Mouse (Mus musculus): Measurements from ENCODE around the gene 2310046K23Rik.
"Not testable (repeated sequence)": the region's sequence is repeated elsewhere in the genome, so short reads cannot be mapped to it uniquely, and the experiment has no call there.

2310046K23Rik gene

DNA sequence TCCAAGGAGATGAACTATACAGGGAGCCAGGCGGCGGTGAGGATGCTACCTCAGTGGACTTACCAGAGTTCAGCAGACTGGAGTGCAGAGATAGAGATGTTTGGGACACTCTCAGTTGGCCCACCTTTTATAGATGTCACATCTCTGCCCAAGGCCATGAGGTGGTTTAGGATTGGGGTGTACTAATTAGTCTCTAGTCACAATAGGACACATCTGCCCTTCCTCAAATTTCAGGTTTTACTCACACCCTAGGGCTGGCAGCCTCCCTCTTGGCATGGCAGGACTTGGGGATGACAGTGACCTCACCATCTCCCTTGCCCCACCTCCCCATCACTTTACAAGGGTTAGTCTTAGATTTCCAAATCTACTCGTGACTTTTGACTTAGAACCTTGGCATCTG, at the start of gene 2310046K23Rik:
TSS of gene 2310046K23Rik (minus strand) at position 101 of the 400 bp plus-strand sequence.
- DNase-seq (ENCODE audit: low read depth), result no peak

DNA sequence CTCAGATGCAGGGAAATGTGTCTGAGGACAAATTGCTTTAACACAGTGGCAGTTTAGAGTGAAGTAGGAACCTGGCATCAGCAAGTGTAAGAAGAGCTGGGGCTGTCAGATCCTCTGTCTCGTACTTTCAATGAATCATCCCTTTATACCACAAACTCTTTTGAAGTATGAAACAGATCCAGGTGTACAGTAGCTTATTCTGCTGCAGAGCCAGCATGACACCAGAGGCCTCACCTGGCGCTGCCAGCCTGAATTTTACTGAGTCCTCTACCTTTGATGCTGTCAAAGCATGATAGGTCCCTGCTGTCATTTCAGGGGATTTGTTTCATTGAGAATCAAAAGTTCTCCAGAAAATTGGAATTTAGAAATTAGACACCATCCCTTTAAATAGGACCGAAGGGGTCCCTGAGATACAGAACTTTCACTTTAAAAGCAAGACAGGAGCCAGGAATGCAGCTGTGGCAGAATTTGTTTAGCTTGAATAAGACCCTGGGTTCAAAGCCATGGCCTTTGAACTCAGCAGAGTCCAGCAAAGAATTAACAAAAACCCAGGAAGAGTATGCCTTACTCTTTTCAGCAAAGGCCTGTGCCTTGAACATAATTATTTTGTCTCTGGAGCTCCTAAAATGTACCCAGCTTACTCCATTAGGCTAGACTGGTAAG, 49.0 kb upstream of the 2310046K23Rik start:
- no peak for DNase-seq (ENCODE audit: low read depth)

DNA sequence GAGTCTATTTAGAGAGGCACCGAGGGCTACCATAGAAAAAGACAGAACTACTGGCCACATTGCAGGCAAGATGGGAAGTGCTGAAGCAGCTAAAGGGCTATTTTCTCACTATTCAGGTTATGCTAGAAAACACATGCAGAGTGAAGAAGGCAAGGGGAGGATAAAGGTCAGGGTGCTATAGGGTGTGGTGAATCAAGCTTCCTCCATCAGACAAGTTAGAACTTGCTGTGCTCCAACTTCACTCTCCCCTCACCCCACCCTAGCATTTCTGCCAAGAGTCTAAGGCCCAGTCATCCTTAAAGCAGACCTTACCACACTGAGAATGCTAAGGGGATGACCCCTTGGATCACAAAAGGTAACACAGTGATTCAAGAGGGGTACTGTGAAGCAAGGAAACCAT, 45.2 kb upstream of the 2310046K23Rik start:
- no peak for DNase-seq (ENCODE audit: low read depth)

DNA sequence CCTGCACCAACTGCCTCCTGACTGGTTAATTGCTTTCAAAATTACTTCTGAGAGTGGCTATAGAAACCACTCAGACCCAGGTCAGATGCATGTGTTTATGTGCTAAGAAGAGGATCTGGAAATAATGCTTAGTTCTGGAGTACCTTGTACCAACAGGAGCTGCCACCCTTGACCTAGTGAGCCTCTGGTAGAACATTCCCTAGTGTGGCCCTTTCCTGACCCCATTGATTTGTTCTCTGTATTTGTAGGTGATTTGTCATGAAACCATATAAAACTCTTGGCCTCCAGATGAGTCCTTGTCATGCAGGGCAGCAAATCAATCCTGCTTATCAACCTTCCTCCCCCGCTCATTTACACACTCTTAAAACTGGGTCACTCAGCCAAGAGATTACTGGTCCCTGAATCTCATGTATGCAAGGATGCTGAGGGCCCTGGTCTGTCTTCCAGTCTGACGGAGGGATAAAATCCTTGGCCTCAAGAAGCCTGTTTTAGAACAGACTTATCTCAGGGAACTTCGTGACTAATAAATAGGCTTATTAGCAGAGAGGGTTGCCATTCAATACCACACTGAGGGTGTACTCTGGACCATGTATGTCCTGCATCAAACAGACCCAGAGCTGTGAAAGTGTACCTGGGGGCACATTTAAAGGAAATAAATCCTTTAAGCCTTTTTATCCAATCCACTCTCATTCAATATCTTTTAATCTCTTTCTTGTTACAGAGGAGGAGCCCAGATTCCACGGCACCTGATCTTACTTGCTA, 44.5 kb upstream of the 2310046K23Rik start:
- no peak for DNase-seq (ENCODE audit: low read depth)

DNA sequence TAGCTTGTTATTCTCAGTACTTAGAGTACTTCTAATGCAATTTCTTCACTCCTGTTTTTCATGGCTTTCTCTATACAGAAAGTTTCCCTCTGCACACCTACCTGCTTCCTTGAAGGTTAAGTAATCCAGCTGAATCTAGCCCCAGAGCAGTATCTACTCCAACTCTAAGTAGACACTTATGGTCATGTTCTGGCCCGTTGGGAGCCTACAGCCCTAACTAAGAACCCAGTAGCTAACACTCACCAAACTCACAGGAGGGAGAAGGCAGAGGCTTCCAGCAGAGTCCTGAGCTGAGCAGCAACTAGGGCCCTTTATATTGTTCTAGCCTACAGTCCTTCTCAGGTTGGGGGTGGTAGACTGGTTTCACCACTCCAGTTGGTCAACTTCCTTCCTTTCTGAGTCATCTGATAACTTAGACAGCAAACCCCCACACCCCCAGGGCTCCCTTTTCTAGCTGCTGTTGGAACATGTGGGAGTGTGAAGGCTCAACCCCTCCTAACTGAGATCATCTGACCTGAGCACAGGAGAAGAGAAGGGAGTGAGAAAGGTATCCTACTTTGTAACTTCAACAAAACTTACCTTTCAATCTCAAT, 39.2 kb upstream of the 2310046K23Rik start, which contains the start of gene Ivl:
TSS of gene Ivl (minus strand) at position 287 of the 593 bp plus-strand sequence.
- DNase-seq (ENCODE audit: low read depth), result no peak

DNA sequence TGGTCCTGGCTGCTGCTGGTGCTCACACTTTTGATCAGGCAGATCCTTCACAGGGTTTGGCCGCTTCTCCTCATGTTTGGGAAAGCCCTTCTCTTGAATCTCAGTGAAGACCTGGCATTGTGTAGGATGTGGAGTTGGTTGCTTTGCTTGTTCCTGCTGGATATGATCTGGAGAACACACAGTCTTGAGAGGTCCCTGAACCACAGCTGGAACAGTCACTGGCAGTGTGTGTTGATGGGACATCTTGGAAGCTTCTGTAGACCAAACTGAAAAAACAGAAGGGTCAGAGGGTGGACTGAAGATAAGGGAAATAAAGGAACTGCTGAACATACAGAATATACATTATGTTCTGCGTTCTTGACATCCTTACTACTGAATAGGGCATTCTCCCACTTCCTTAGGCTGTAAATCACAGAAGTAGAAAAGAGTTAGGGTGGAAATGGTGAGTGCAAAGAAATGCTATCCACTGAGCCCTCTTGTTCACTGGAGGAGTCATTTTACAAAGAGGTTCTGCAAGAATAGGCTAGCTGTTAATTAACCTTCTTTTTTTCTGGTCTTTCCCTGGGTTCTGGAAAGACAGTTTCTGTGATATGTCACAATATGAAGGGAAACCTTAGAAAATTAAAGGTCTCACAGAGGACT, 38.3 kb upstream of the 2310046K23Rik start:
- DNase-seq (ENCODE audit: low read depth), result no peak

DNA sequence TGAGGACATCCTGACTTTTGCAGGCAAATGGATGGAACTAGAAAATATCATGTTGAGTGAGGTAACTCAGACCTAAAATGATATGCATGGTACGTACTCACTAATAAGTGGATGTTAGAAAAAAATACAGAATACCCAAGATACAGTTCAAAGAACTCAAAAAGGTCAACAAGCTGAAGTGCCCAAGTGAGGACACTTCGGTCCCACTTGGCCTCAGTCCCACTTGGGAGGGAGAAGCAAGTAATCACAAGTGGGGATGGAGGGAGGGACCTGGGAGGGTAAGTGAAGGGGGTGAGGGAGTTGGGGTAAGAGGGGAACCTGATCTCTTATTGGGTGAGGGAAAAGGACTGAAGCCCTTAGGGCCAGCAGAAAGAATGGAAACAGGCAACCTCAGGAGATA, 34.4 kb upstream of the 2310046K23Rik start:
- DNase-seq (ENCODE audit: low read depth), result no peak

DNA sequence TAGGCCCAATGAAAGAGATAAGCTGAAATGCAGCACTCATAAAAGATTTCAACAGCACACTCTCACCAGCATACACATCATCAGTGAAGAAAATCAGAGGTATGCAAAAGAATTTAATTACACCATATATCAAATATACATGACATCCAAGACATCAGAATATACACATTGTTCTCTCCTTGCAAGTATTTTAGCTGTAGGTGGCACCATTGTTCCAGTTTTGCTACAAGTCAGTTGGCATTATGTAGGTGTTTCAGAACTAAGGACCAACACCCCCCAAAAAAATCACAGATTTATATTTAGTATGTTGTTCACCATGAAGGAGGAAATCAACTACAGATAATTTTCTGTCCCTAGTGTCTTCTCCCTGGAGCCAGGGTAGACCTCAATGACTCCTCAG, 31.1 kb upstream of the 2310046K23Rik start:
- DNase-seq (ENCODE audit: low read depth), result no peak

DNA sequence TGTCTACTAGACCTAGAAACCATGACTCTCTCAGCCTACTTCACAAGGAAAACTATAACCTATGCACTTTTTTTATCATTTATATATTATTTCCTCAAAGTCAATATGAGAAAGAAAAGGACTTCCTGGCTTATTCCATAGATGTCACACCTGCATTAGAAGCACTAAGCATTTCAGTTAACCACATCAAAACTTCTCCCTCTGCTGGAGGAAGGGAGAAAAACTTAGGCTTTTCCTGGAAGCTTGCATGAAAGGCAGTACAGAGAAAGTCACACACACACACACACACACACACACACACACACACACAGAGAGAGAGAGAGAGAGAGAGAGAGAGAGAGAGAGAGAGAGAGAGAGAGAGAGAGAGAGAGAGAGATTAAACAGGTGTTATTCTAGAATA, 22.0 kb downstream of the 2310046K23Rik start:
- DNase-seq (ENCODE audit: low read depth), result peak; percentile 2

DNA sequence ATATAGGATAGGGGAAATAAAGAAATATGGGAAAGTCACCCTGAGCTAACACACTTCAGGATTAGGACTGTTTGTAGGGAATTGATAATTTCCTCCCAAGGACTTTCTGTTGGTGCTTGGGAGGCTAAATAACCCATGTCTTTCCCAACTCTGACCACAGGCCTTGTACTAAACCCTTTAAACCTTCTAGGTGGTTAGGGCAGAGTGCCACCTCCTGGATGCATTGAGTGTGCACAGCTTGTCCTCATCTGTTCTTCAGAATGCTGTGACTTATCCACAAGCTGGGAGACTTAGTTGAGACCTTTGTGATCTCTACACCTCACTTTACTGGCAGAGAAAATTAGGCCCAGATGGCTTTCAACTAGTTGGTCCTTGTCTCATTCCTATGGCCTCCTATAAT, 23.5 kb downstream of the 2310046K23Rik start:
- peak; percentile 14 for DNase-seq (ENCODE audit: low read depth)

DNA sequence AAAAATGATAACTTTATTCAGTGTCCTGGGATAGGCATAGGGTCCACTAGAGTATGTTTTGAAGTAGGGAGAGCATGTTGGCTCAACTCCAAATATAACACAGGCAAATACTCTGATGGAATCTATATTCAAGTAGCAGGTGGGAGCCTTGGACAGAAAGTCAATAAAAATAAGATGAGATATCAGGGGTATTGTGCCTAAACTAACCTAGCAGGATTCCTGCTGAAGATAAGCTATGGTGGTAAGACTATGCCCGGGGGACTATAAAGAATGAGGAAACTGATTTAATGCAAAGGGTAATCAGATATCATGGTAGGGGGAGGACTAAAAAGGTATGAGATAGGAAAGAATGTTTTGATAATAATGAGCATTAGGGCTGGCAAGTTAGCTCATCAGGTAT, 26.1 kb downstream of the 2310046K23Rik start:
- DNase-seq (ENCODE audit: low read depth), result no peak

DNA sequence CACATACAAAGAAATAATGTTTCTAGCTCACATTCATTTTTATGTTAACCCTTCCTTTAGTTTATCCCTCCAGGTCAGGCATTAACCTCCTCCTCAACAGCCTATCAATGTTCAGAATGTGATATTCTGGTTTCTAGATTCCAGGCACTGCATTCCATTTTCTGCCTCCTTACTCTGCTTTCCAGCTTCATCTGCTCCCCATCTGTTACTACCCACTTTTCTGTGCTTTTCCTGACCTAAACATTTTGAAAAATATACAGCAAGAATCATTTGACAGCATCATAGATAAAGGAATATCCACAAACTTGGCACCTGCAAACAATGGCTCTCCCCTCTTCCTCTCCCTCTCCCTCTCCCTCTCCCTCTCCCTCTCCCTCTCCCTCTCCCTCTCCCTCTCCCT, 30.8 kb downstream of the 2310046K23Rik start:
- DNase-seq (ENCODE audit: low read depth), result no peak

DNA sequence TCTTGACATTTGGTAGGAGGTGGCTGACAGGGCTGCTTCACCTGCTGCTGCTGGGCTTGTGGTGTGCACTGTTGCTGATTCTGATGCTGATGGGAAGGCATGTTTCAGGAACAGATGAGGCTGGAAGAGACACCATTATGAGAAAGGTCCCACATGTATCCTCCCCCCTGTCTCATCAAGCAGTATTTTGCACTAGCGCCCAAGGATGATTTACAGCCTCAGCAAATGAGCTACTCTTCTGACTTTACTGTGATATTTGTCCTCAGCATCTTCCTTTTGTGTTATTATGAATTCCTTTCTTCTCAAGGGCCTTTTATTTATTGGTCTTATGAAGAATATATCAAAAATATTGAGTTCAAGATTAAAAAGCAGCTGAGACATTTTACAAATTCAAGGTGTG, 33.9 kb downstream of the 2310046K23Rik start, which contains the start of gene Sprr4:
TSS of gene Sprr4 (minus strand) at position 101 of the 400 bp plus-strand sequence.
- DNase-seq (ENCODE audit: low read depth), result no peak

DNA sequence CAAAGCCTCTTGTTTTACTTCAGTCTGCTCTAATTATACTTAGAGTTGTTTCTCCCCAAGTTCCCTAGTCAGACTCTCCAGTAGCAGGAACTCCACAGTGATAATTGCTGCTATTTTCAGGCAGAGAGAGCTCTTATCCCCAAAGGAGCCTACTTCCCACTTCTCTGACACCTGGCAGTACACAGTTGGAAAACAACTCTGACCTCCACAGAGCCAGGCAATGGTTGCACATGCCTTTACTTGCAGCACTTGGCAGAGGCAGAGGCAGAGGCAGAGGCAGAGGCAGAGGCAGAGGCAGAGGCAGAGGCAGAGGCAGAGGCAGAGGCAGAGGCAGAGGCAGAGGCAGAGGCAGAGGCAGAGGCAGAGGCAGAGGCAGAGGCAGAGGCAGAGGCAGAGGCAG, 44.0 kb downstream of the 2310046K23Rik start:
- DNase-seq (ENCODE audit: low read depth), result not testable (repeated sequence)

DNA sequence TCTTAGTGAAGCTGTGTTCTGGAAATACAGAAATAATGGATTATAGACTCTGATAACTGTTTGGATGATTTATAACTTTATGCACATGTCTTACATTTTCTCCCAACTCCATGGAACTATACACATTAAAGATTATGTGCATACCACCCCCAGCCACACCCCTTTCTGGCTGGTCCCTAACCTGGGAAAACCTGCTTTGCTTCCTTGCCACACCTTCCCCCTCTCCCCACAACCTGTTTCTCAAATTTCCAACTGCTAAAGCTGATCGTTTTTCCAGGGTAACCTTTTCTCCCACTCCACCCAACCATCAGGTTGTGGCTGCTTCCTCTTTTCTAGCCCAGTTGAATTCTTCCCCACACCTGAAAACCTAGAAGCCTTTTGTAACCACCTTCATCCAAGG, 48.0 kb downstream of the 2310046K23Rik start:
- DNase-seq (ENCODE audit: low read depth), result no peak

DNA sequence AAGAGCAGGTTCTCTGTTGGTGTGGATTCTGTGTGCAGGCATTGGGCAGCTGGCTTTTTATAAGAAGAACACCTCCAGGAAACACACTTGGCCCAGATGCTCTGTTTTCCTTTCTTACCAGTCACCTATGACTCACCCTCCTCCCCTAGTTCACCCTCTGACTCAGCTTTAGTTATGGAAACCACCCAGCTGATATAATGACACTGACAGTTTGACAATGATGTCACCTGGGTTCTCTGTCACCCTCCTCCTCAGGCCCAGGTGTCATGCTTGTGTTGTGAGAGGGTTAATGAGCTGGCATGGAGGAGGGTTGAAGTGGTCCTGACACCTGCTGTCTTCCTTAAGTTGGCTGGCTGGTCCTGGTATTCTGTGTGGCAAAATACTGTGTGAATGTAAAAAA, 48.4 kb downstream of the 2310046K23Rik start, which contains the start of gene Sprr1a:
TSS of gene Sprr1a (minus strand) at position 33 of the 400 bp plus-strand sequence.
- no peak for DNase-seq (ENCODE audit: low read depth)
